Mouse (Mus musculus) cerebellum, postnatal 25 days (tissue): ENCODE results near the gene Uqcr10.
A peak's percentile ranks its signal among the peaks of the same experiment; 100 is the strongest.
"Not testable (repeated sequence)": the region's sequence is repeated elsewhere in the genome, so short reads cannot be mapped to it uniquely, and the experiment has no call there.

Experiments
- DNase-seq, 2 experiments: peaks; one replicate each; pipeline ENCODE4 v3.0.0; 2021; ENCODE audit warnings: mixed read lengths in 2 of 2

Gene Uqcr10

DNA sequence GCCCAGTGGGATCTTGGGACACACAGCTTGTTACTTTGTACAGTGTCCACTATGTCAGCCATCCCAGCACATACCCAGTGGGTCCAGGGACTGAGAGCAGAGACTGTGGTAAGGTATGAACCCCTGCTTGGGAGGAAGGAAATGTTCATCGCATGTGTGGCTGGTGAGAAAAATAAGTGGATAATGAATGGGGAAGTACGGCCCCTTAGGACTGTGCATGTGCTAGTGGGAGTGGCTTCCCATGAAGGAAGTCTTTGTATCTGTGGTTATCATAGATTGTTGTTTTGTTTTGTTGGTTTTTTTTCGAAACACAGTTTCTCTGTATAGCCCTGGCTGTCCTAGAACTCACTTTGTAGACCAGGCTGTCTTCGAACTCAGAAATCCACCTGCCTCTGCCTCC, 10.6 kb upstream of the Uqcr10 start:
- DNase-seq = no peak

DNA sequence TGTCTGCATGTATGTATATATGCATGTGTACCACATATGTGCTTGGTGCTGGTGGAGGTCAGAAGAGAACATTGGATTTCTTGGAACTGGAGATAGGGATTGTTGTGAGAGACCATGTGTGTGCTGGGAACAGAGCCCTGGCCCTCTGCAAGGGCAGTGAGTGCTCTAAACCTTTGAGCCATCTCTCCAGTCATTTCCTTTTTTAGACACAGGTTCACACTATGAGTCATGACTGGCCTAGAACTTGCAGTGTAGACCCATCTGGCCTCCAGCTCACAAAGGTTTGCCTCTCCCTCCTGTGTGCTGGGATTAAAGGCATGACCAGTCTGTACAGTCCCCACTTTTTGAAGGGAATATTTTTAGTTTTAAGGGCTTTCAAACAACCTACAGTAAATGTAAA, 8.7 kb upstream of the Uqcr10 start:
- no peak for DNase-seq

DNA sequence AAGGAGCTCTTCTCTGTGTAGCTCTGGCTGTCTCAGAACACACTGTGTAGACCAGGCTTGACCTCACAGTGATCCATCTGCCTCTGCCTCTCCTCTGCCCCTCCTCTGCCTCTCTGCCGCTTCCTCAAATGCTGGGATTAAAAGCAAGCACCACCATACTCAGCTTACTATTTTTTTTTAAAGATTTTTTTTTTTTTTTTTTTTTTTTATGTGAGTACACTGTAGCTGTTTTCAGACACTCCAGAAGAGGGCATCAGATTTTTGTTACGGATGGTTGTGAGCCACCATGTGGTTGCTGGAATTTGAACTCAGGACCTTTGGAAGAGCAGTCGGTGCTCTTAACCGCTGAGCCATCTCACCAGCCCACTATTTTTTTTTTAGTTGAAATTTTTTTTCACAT, 6.0 kb upstream of the Uqcr10 start:
- DNase-seq = not testable (repeated sequence)

DNA sequence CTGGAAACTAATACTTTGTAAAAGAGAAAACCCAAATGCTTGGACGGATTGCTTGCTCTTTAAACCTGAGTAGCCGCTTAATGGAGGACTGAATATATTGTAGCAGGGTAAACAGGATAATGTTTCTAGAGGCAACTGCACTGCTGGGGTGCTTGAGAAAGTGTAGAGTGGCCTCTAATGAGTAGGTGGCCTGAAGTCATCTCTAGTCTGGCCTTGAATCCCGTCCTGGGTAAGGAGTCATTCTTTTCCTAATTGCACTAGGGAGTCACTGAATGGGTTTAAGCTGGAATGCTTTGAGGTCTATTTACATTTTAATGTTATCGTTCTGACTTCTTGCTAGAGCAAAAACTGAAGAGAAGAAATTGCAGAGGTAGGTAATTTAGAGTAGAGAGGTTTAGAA, 1.0 kb upstream of the Uqcr10 start:
- DNase-seq = no peak

DNA sequence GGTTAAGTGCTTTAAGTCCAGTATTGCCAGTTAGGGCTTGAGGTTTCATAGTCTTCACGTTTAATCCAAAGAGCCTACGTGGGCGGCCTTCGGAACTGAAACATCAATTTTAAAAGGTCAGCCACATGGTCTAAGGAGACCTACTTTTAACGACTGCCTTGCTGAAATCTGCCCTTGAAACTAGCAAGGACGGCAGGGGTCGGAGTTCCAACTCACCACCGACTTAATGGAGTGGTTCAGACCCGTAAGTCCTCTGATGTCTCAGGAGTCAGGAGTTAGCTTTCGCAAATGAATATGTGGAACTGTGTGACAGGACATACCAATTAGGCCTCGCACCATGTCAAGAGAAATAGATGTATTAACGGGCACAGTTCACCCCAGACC, 462 bp downstream of the Uqcr10 start:
- DNase-seq = no peak

DNA sequence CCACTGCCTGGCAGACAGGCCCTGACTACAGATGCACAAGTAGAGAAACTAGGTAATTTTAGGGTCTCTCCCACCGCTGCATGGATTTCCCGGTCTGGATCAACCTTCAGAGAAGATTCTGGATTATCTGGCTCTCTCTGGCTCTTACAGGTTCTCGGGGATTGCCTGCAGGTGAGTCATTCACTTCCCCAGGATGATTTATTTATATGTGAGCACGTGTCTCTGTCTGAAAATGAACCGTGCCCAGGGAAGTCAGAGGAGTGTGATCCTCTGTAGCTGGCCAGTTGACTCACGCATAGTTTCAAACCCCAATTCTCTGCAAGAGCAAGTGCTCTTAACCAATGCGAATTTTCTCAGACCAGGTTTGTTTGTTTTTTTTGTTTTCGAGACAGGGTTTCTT, 3.4 kb downstream of the Uqcr10 start:
- DNase-seq = no peak

DNA sequence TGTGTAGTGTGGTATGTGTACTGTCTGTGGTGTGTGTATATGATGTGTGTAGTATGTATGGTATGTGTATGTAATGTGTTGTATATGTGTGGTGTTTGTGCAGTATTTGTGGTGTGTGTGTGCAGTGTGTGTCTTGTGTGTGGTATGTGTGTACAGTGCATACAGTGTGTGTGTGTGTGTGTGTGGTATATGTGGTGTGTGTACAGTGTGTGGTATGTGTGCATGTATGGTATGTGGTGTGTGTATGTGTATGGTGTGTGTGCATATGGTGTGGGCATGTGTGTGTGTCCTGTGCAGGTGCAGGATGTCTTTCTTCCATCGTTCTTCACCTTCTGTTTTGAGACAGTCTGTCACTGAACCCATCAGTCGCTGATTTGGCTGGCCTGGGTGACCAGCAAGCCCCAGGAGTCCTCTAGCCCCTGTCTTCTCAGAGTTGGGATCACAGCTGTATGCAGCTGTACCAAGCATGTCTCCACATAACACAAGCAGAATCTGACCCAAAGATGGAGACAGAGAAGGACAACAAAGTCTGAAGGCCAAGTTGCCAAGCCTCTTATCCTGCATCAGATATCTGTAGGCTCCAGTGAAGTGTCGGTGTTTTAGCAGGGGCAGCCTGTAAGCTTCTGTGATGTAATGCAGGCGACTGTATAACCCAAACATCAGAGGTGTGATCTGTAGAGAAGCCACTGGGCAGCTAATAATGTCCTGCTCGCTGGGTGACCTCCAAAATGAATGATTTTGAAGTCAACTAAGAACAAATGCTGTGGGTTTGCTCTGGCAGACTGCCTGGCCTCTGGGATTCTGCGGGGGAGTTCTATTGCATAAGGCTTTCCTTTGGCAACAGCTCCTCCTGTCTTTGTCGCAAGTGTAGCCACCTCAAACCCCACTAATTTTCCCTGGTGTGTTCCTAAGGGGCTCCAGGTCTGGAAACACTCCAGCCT, 6.8 kb downstream of the Uqcr10 start:
- DNase-seq = peak; percentile 32 to 59

DNA sequence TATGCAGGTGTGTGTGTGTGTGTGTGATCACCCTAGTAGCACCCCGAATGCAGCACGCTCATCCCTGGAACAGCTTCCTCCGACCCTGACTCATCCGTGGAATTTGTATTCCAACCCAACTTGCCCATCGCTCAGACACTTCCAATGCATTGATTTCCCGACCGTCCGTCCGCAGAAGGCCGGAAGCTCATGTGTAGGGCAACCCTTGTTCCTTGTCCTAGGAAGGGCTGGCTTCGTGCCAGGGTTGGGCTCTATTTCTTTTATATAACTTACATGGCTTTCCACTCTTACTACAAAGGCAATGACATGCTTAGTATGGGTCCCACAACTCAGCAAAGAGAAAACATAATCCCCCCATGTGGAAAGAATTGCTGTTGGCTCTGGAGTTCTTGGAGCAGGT, 12.0 kb downstream of the Uqcr10 start:
- no peak for DNase-seq

DNA sequence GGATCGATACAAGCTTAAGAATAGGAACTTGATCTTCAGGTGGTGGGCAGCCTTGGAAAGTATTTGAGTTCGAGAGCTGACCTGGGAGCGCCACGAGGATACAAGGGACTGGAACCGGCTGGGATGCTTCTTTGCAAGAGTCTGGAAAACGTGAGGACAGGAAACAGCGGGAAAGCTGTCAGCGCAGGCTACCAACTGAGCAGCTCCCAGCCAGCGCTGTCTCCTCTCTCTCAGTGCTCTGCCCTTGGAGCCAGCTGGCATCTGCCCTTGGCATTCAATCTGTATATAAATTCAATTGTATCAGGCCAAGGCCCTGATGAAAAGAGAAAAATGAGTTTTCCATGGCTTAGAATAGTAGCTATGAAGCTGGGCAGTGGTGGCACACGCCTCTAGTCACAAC, 12.9 kb downstream of the Uqcr10 start:
- peak; percentile 30 to 43 for DNase-seq

DNA sequence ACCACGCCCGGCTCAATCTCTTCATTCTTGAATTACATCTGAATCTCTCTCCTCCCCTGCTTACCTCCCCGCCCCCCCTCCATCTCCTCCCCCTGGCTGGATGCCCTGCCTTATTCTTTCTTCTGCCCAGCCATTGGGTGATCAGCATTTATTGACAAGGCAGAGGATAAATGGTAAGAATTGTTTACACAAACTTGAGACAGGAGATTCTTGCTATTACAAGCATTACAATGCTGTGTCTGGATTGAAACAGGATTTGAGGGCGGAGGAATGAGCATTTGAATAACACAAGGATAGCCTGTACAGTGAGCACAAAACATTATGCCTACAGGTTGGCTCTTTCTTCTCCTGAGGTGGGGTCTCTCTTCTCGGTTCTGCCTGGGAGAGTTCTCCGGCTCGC, 13.8 kb downstream of the Uqcr10 start:
- no peak for DNase-seq

DNA sequence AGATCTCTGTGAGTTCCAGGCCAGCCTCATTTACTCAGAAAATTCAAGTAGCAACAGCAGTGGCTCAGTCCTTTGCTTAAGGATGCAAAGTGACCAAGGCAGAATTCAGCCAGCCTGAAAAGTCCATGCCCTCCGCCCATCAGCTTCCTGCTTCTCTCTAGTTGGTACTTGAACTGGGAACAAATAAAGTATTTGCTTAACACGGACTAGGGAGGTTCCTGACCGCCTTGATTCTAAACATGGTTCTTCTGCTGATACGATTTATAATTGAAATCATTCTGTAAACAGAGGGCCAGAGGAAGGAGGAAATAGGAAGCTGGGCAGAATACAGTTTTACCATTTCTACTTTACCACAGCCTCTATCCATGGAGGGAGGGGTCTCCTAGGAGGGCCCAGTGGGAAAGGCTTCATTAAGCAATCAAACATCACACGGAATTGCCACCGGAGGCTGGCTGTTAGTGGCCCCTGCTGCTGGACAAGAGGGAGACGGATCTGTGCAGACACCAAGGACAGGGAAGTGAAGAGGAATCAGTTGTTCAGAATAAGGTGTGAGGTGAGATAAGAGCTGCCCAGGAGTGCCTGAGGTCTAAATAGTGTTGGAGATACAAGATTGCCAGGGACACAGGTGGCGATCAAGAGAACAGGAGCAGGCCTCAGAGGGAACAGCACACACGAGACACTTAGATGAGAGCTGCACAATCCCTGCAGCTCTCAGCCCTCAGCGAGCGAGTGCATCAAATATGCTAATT, 15.3 kb downstream of the Uqcr10 start:
- DNase-seq = no peak

DNA sequence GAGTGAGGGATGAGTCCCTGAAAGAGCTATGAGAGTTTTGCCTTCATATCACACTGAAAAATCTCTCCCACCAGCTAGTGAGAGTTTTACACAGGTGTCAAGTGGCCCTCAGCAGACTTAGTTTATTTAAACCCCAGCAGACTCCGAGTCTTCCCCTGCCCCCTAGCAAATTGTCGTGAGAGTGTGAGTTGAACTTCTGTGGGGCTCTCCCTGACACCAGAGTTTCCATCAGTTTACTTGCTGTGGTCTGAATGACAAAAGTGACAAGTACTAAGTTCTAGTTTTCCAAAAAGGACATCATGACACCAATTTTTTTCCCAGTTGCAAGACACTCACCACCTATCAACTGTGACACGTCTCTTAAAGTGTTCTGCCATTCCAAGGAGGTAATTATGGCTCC, 16.3 kb downstream of the Uqcr10 start:
- no peak for DNase-seq

DNA sequence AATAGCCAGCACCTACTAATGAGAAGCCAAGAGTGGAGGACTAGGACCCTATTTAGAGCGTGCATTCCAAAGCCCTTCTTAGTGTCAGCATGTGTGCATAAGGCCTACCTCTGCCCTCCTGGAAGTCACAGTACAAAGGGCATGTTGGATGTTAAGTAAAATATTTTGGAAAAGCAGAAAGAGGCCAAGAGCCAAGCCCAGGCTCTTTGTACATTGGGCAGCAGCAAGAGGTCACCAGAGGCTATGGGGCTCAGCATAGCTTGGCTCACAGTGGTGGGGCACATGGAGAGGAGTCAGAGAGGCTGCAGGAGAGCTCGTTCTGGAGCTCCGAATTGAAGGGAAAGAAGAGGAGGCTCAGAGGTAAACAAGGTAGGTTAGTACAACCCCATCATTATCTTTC, 17.1 kb downstream of the Uqcr10 start:
- DNase-seq = no peak

DNA sequence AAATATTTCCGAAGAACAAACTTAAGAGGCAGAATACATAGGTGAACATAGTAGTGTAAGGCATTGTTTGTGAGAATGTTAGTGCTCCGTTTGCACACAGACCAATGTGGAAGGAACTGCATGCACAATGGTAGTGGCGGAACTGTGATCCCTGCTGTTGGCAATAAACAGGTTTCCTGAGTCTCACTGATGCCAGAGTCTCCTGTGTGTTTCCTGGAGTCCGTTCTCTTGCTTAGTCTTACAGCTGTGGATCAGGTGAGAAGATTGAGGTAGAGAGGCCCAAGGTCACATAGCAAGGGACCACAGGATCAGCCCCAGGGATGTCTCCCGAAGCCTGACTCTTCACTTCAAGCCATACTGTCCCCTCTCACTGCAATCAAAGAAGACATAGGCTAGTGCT, 18.6 kb downstream of the Uqcr10 start:
- no peak for DNase-seq

DNA sequence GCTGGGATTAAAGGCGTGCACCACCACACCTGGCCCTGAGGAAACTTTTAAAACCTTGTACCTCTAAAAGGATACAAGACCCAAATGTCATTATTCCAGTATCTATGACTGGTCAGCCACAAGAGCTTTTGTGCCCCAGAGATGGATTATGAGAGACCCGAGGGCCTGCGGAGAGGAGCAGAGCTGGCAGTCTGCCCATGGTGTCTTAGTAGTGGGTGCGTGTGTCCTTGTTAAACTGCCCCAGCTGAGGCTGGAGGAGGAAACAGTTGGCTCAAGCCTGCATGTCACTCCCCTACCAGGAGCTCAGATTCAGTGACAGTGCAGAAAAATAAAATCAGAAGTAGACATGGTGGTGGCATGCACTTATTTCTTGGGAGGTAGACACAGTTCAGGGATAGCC, 19.1 kb downstream of the Uqcr10 start:
- no peak for DNase-seq

DNA sequence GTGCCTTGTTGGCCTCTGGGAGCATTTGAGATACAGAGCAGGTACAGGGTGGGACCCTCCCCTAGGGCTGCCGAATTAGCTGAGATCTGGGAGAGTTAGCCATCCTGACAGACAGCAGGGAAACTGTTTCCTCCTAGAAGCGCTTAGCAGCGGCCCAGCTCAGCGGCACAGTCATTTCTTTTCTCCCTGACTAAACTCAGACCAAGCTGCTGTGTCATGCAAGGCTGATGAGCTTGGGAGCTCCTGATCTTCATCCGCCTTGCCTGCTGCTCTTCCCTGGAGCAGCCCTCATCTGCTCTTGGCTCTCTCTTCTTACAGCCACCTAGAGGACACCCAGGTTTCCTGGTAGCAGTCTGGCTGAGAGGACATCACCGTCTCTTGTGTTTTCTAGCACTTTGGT, 20.0 kb downstream of the Uqcr10 start:
- no peak for DNase-seq

DNA sequence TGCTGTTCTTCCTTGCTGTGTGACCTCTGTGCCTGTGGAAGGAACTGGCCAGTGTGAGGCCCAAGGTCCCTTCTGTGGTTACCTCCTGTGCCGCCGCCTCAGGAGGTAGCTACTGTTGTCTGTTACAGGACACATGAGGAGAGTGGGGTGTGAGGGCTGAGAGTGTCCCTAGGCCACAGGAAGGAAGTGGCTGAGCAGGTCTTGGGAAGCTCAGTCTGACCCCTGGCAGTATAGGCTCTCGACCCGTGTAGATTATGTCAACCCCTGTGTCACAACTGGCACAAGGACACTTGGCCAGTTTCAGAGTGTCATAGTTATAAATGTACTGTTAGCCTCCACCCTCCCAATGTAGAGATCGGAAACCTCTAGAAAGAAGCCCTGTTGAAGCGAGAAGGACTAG, 20.6 kb downstream of the Uqcr10 start:
- DNase-seq = no peak

DNA sequence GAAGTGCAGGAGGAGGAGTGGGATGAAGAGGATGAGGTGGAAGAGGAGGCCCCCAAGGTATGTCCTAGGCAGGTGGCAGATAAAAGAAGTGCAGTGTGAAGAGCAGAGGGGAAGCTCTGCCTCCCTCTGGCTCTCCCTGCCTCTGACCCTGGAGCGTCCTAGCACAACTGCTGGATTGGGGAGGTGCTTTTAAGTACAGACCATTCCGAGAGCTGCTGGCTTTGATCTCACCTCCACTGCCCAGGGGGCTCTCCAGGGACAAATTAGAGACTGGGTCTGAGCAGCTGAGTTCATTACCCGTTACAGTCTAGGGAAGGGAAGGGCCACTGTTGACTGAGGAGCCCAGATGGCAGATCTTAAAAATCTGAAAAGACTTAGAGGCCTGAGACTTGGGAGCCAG, 24.0 kb downstream of the Uqcr10 start:
- DNase-seq = no peak

DNA sequence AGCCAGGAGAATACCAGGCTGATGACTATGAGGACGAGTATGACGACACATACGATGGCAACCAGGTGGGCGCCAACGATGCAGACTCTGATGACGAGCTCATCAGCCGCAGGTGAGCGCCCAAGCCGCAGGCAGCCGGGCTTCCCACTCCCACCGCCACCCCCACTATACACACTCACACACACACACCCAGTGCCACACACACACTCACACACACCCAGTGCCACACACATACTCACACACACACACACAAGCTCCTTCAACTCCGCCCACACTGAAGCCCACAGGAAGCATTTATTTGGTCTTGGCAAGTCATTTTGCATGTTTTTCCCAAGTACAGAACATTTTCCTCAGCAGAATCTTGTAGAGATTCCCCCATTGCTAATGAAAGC, 24.7 kb downstream of the Uqcr10 start:
- DNase-seq = no peak

DNA sequence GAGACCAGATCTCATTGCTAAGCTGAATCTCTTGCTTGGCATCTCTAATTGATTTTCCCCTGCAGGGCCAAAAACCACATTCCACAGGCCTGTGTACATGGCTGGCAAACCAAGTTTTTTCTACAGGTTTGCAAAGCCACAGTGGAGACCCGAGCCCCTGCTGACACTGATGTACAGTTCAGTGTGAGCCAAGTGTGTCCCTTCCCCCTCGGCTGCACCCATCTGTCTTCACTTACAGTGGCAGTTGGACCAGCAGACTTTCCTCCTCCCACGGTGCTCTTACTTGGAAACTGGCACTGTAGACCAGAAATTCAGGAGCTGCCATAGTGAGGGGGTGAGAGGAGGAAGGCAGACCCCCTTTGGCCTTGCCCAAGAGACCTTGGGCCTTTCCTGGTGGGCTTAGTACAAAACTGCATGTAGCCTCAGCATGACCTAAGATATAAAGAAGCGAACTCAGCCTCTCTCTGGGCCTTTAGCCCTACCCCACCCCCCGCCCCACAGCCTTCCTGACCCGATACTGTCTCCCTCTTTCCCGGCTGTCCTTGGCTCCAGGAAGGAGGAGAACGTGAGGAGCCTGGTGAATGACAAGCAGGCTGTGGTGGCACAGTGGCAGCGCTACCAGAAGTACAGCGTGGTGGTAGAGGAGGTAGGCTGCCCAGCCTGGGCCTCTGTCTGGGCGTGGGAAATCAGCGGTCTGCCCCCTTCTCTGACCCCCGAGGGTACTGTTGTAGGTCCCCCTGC, 25.3 kb downstream of the Uqcr10 start:
- peak in 1 of 2 experiments; percentile 44 for DNase-seq

DNA sequence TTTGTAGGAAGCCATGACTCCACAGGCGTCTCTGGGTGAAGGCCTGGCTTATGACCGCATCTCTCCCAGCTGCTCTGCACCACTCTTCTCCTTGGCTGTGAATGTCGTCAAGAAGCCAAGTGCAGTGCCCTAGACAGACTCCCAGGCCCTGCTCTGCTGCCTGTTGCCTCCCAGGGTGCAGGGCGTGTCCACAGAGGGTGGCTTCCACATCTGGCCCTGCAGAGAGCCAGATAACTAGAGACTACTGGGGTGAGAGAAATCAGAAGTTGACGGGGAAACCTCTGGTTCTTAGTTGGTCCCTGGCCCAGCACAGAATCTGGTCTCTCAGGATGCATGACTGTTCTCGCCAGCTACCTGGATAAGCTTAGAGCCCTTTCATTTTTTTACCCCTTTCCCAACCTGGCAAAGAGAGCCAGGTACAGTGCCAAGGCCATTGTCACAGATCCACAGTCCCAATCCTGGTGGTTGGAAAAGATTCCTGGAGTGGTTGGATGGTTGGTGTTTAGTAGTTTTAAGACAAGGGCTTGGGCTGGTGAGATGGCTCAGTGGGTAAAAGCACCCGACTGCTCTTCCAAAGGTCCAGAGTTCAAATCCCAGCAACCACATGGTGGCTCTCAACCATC, 26.8 kb downstream of the Uqcr10 start:
- DNase-seq = no peak

DNA sequence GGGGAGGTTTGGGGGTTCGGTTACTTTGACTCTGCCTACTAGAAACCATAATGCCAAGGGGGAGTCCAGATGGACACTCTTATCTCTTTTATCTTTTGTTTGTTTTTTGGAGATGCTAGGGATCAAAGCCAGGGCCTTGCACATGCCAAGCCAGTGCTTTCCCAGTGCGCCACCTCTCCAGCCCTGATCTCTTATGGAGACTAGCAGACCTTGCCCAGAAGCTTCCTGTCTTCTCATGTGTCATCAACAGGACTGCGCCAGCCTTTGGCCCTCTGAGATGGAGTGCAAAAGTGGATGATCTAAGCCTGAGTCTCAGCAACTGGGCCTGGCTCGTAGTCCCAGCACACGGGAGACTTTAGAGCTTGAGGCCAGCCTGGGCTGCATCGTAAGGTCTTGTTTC, 28.4 kb downstream of the Uqcr10 start:
- DNase-seq = no peak

DNA sequence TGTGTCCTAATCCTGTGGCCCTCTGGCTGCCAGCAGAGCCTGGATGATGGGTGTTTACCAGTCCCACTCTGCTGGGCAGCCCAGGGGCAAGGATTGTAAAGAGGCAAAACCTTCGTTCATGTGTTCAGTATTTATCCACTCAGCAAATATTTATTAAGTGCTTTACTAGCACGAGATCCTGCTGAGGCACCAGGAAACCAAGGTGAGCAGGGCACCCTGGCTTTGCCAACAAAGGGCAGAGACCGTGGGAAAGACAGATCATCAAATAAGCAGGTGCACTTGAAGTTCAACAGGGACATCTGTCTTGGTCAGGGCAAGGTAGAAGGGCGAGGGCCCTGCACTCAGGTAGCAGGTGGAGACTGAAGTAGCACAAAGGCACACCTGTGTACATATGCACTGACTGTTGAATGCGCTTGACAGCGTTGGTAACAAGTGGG, 29.0 kb downstream of the Uqcr10 start:
- DNase-seq = no peak
